Mouse (Mus musculus) hindbrain, postnatal 0 days (tissue): ENCODE measurements at regions not wholly inside any gene's neighbourhood (a gene's known extent, or its start where the extent isn't known, plus 50 kb on each side); places are given as distances from the start of the nearest gene placed in this dataset.

Experiments used
- ATAC-seq: fragments of 200-750 bp; cut with Nextera tagmentation; 2 replicates; pipeline ENCODE4 v1.8.0; 2017; ENCODE audit warnings: mild to moderate bottlenecking, moderate TSS enrichment, moderate library complexity
- DNase-seq: peaks from one replicate; pipeline ENCODE4 v3.0.0-alpha.2; 2015; ENCODE audit warnings: low spot score
- H3K27ac ChIP-seq: fragments of 300-500 bp; sonication (generic); 2 replicates; pipeline ENCODE4 v1.5.1; 2014; ENCODE audit warnings: mild to moderate bottlenecking
- H3K27me3 ChIP-seq: fragments of 300-500 bp; sonication (generic); 2 replicates; pipeline ENCODE4 v1.6.1; 2014; ENCODE audit warnings: low read length, mixed read lengths; ENCODE audit not compliant: insufficient read depth
- H3K36me3 ChIP-seq: fragments of 300-500 bp; sonication (generic); 2 replicates; pipeline ENCODE4 v1.6.1; 2014; ENCODE audit warnings: low read length, mixed read lengths; ENCODE audit not compliant: insufficient read depth
- H3K4me1 ChIP-seq: fragments of 300-500 bp; sonication (generic); 2 replicates; pipeline ENCODE4 v1.6.1; 2014; ENCODE audit warnings: antibody characterized with exemption, low read length, mixed read lengths; ENCODE audit not compliant: insufficient read depth
- H3K4me2 ChIP-seq: fragments of 300-500 bp; sonication (generic); 2 replicates; pipeline ENCODE4 v1.6.1; 2014; ENCODE audit warnings: low read depth, mild to moderate bottlenecking, low read length, moderate library complexity, mixed read lengths
- H3K4me3 ChIP-seq: fragments of 300-500 bp; sonication (generic); 2 replicates; pipeline ENCODE4 v1.5.1; 2014; ENCODE audit warnings: low read length
- H3K9ac ChIP-seq: fragments of 300-500 bp; sonication (generic); replicated peaks from 2 replicates; pipeline ENCODE4 v1.6.1; 2014; ENCODE audit warnings: mild to moderate bottlenecking, low read length, moderate library complexity, mixed read lengths
- H3K9me3 ChIP-seq: fragments of 300-500 bp; sonication (generic); 2 replicates; pipeline ENCODE4 v1.6.1; 2016; ENCODE audit warnings: low read length, mixed read lengths
- CTCF ChIP-seq: IDR thresholded peaks from 2 replicates; pipeline ENCODE4 v1.5.1; 2016; ENCODE audit warnings: antibody characterized with exemption, control low read depth, low read depth
- WGBS: fragments of 180-500 bp; shearing (Covaris S2); extraction: QIAGEN DNeasy Blood & Tissue Kit; methylation state at CpG from one replicate; pipeline ENCODE4 v1.1.7; 2014; 5-methylcytosine and 5-hydroxymethylcytosine counted together

DNA sequence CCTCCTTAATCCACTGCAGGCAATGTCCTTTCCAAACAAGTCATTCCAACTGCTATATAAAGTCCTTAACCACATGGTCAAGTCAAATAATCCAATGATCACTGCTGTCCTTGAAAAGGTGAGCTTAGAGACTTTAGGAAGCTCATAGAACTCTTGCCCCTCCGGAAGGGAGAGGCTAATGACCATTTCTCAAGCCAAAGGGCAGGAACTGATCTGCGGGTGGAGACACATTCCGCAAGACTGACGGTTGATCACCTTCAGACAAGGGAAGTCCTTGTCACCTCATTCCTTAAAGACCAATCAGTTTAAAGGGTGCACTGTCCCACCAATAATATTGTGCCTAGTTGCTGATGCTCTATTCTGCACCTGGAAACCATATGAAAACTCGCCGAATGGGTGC is 96.4 kb upstream of the Id4 start:
- no peak overlapping the region for H3K4me2 ChIP-seq
- no peak for TF ChIP-seq CTCF
- H3K4me1 ChIP-seq: peaks cover 7% of the 10 kb centered on the region; the same call in 1 of the 2 replicates
- no peaks in the 10 kb centered on the region for H3K36me3 ChIP-seq
- DNase-seq (no peak), ATAC-seq (no peak)
- 93% methylated on average over 6 of the region's 6 CpGs for WGBS
- H3K4me3 ChIP-seq: no peak overlapping the region
- no peaks in the 10 kb centered on the region for H3K27me3 ChIP-seq
- no peaks in the 10 kb centered on the region for H3K9me3 ChIP-seq
- H3K27ac ChIP-seq: no peak overlapping the region
- no peak overlapping the region for H3K9ac ChIP-seq

DNA sequence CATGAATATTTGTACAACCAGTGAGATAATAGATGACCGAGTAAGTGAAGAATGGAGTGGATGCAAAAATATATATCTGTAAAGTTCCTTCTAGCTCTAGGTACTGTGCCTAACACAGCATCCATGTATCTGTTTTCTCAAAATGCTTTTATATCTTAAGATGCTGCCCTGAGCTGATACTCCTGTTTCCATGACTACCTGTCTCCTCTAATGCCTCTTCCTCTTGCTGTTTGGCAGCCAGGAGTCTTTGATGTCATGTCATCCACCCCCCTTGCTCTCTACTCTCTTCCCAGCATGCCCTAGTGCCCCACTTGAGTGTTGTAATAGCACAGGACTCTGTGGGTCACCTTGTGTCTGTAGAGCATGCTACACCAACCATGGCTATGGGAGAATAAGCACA is 95.2 kb upstream of the Id4 start:
- Histone ChIP-seq H3K4me1 (peaks cover 1% of the 10 kb centered on the region; the same call in 1 of the 2 replicates), H3K4me2 (no peak overlapping the region), H3K4me3 (no peak overlapping the region), H3K36me3 (no peaks in the 10 kb centered on the region), H3K9ac (no peak overlapping the region), H3K27ac (no peak overlapping the region), H3K27me3 (no peaks in the 10 kb centered on the region), H3K9me3 (no peaks in the 10 kb centered on the region)
- WGBS: 90% methylated on average over 1 of the region's 1 CpGs
- DNase-seq: no peak
- 0 out of 2 replicates have a peak, but pooled peaks have one; percentile 29 for ATAC-seq
- TF ChIP-seq CTCF: no peak

DNA sequence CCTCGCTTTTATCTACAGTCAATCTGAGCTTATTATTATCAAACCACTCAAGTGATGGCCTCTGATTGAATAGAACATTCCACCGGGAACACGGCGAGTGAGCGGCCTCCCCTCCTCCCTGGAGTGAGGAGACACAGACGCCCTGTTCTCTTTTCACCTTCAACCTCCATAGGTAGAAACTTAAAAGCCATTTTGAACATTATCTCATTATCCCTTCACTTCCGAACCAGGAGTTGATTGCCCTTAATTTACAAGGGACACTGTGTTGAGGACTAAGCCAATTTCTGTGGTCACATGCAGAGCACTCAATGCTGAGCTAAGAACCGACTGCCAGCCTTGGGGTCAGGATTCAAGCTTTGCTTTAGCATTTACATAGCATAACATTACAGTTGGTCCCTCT is 93.1 kb upstream of the Id4 start:
- ATAC-seq: no peak
- Histone ChIP-seq H3K27ac (no peak overlapping the region), H3K27me3 (no peaks in the 10 kb centered on the region), H3K9me3 (no peaks in the 10 kb centered on the region), H3K9ac (no peak overlapping the region), H3K4me3 (no peak overlapping the region), H3K4me1 (peaks cover 8% of the 10 kb centered on the region; the same call in 1 of the 2 replicates), H3K4me2 (no peak overlapping the region), H3K36me3 (no peaks in the 10 kb centered on the region)
- no peak for DNase-seq
- WGBS: 40% methylated on average over 8 of the region's 8 CpGs
- no peak for TF ChIP-seq CTCF

DNA sequence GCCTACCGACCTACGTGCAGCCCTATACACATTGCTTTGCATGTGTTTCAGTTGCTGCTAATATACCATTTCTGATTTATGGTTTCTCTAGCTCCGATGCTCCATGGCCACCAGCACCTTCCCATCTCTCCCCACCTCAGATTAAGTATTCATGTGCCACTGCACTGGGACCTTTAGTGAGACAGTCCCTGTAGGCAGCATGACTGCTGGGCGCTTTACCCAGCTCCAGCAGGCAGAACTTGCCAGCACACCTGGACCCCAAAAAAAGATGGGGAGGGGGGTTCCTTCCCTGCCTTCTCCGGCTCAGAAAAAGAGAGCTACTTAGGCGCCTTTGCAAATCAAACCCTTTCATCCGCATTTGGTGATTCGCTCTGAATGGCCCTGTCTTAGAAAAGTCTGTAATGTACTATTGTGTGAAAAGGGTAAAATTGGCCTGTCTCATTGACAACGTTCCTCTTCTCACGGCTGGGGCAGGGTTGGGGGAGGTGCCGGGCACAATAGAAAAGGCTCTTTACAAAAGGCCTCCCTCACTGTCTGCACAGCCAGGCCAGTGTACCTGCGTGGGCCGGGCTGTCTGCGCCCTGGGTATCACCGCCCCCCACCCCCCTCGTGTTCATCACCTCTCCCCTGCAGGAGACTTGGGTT is 89.6 kb upstream of the Id4 start:
- no peak for ATAC-seq
- no peak overlapping the region for H3K27ac ChIP-seq

DNA sequence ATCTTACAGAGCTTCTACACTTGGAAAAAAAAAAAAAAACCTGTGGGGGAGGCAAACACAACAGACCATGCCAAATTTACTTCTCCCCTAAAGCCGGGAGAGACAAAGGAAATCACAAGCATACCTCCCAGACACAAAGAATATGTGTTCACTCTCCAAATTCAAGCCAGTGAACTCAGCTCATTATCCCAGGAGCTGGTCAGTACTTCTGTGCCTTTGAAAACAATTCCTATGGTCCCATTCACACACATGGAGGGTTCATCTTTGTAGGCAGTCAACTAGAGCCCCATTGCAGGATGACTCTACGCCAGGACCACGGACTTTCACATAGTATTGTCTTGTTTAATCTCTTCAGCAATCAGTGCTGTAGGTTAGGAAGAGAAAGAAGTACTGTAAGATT is 89.0 kb upstream of the Id4 start:
- ATAC-seq (no peak), DNase-seq (no peak)
- H3K36me3 ChIP-seq: no peaks in the 10 kb centered on the region
- WGBS: 29% methylated on average over 3 of the region's 3 CpGs
- TF ChIP-seq CTCF: no peak
- H3K4me3 ChIP-seq: no peak overlapping the region
- no peaks in the 10 kb centered on the region for H3K27me3 ChIP-seq
- no peak overlapping the region for H3K27ac ChIP-seq
- H3K9ac ChIP-seq: no peak overlapping the region
- H3K4me1 ChIP-seq: peaks cover 8% of the 10 kb centered on the region; the same call in 1 of the 2 replicates
- no peak overlapping the region; the same call in 1 of the 2 replicates for H3K4me2 ChIP-seq
- no peaks in the 10 kb centered on the region for H3K9me3 ChIP-seq

More for the DNA sequence above, 89.6 kb upstream of the Id4 start:
- no peak for DNase-seq
- H3K27me3 ChIP-seq: no peaks in the 10 kb centered on the region
- TF ChIP-seq CTCF: no peak
- H3K9ac ChIP-seq: no peak overlapping the region
- 19% methylated on average over 16 of the region's 16 CpGs for WGBS
- peaks cover 8% of the 10 kb centered on the region; the same call in 1 of the 2 replicates for H3K4me1 ChIP-seq
- H3K36me3 ChIP-seq: no peaks in the 10 kb centered on the region
- H3K4me2 ChIP-seq: no peak overlapping the region; the same call in 1 of the 2 replicates
- H3K9me3 ChIP-seq: no peaks in the 10 kb centered on the region
- H3K4me3 ChIP-seq: no peak overlapping the region

DNA sequence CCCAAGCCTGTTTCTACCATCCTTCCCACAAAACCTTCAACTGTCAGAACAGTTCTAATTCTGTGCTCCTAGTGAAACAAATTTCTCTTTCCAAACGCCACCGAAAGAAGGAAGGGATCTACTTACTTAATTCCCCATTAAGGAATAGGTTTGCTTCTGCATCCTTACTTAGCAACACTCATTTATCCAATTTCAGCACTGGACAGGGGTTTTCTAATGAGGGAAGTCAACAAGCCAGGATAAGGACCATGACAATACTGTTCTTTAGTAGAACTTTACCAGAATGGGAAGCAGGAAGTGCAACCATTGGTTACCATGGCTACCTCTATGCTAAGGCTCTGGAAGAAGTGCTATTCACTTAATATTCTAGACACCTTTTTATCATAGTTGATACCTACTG is 68.6 kb upstream of the Id4 start:
- H3K4me2 ChIP-seq: no peak overlapping the region
- H3K9me3 ChIP-seq: no peaks in the 10 kb centered on the region
- H3K27me3 ChIP-seq: no peaks in the 10 kb centered on the region
- no peaks in the 10 kb centered on the region for H3K4me1 ChIP-seq
- no peak for DNase-seq
- no peak overlapping the region for H3K4me3 ChIP-seq
- ATAC-seq: no peak
- no peaks in the 10 kb centered on the region for H3K36me3 ChIP-seq
- WGBS: 80% methylated on average over 2 of the region's 2 CpGs
- H3K9ac ChIP-seq: no peak overlapping the region
- TF ChIP-seq CTCF: no peak
- no peak overlapping the region for H3K27ac ChIP-seq

DNA sequence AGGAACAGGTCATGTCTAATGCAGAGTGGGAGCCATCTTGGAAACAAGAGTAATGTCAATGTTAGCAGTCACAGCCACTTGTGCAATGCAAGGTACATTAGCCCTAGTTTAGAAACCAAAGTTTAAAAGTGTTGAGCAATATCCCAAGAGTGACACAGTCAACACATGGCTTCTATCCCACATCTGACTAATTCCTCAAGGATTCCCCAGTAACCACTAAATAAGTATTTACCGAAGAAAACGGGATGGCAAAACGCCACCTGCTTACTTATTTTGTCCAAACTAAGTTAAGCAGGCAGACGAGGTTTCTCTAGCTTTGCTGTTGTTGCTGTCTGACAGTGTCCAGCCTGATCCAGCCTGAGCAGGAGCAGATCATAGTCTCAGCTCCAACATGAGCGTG is 67.1 kb upstream of the Id4 start:
- 87% methylated on average over 5 of the region's 5 CpGs for WGBS
- Histone ChIP-seq H3K9ac (no peak overlapping the region), H3K27me3 (no peaks in the 10 kb centered on the region), H3K4me3 (no peak overlapping the region), H3K36me3 (no peaks in the 10 kb centered on the region), H3K4me1 (no peaks in the 10 kb centered on the region), H3K27ac (no peak overlapping the region), H3K4me2 (no peak overlapping the region), H3K9me3 (no peaks in the 10 kb centered on the region)
- TF ChIP-seq CTCF: no peak
- ATAC-seq: no peak
- no peak for DNase-seq
